Mouse (Mus musculus) hematopoietic stem cell, adult 5-6 weeks (primary cell): ENCODE measurements around the gene Klhl42. TPM values are rescaled to one million over a fixed set of nuclear protein-coding genes. Genes with fewer than 3 reads are reported as not detected.

Source experiments
- ATAC-seq, 2 experiments: fragments of 125-278 bp in 1 of 2; replicated peaks in 1 of 2; 2 replicates each; pipeline ENCODE4 v1.8.0; 2016 to 2017; ENCODE audit warnings: inconsistent platforms in 2 of 2, mild to moderate bottlenecking in 2 of 2, moderate number of reproducible peaks in 2 of 2, low read depth in 1 of 2, moderate TSS enrichment in 1 of 2; ENCODE audit not compliant: low FRiP score in 2 of 2, poor library complexity in 2 of 2, severe bottlenecking in 2 of 2, insufficient read depth in 1 of 2, low TSS enrichment in 1 of 2
- total RNA-seq: library from RNA; stranded (forward); fragments of 172-1452, 232-1000 nt; gene quantifications from 2 replicates; pipeline ENCODE4 v1.2.3, GENCODE M21; 2017

Klhl42 gene
- total RNA-seq, 1 experiment from 2014 or later: 7.7 TPM

DNA sequence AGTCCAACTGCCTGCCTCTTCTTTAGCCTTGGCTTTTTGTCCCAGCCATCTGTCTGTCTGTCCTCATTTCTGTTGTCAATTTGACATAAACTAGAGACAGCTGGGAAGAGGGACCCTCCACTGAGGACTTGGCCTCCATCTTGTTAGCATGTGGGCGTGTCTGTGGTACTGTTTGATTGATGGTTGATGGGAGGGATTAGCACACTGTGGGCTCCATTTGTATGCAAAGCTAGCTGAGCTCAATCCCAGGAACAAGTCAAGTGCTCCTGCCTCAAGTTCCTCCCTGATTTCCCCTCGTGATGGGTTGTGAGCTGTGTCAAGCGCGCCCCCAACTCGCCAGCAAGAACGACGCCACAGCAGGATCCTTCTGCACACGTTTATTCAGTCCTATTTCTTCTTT is 14.3 kb upstream of the Klhl42 start:
- no peak for ATAC-seq

DNA sequence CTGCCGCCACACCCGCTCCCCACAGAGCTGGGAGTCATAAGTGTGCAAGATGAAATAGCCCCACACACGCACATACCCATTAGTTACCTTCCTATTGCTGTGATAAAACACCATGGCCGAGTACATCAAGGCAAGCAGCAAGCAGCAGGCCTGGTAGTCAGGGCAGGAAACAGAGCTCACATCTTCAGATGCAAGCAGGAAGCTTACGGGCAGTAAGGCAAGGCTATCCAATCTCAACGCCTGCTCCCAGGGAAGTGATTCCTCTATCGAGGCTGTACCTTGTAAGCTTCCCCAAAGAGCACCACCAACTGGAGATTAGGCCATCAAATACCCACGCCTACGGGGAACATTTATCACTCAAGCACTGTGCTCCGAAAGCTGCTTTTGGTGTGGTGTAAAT is 11.3 kb upstream of the Klhl42 start:
- ATAC-seq: no peak

DNA sequence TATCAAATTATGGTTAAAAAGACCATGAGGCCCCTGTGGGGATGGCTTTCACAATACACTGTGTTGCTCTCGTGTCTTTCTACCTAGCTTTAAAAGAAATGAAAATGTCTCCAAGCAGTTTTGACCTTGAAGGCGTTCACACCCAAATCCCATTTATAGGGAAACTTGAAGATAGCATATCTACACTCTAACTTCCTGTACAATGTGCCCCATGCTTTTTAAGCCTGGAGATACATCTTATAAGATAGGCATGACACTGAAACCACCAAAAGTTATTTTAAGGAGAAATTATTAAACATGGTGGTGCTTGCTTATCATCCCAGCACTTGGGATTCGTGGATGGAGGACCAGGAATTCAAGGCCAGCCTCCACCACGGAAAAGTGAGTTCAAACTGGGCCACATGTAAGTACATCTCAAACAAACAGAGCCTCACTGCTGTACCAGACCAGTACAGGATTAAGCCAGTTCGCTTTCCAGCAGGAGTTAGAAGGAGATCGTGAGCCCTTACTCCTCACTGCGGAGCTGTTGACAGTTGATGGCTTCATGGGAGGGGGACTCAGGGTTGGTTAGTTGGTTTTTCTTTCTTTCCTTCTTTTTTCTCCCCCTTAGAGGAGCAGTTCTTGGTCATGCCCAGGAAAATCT is 5.7 kb upstream of the Klhl42 start:
- no peak for ATAC-seq

DNA sequence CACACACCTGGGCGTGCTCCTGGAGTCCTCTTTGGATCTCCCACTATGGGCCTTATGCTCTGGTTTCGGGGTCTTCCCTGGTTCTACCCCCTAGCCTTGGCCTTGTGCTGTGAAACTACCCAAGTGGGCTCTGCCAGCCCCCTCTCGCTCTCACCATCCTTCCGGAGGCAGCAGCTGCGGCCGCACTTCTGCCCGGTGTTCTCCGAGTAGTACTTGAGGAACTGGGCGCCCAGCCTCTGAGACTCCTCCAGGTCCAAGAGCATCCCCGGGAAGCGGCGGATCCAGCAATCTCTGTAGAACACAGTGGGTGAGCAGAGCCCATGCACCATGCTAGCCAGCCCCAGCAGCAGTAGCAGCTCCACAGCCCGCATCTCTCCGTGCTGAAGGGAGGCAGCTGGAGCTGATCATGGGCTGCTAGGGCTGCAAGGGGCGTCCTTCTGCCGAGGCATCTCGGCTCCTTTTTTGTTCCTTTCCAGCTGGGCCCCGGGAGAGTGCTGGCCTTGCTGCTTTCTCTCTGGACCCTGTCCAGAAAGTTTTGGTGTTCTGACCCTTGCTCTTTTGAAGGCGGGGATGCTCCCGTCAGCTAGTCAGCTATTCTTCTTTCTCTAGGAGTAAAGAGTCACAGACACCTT is 4.5 kb upstream of the Klhl42 start, which contains the start of gene Mansc4:
Gene Mansc4, minus strand, starts transcription at position 439 of the 632 bp plus-strand sequence.
- peak; percentile 38 to 57; a peak in 3 of 4 replicates for ATAC-seq

DNA sequence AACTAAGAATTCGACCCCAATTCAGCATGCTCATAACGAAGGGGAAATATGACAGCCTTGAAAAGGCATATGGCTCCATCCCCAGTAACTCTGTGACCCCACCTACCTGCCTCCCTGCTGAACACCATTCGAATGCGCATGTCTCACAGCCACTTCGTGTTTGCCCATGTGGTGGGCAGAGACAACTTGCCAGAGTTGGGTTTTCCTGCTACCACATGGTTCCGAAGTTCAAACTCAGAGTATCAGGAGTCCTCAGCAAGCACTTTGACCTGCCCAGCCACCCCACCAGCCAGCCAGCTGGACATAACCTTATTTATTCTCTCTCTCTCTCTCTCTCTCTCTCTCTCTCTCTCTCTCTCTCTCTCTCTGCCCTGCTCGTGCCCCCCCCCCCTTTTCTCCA is 3.4 kb upstream of the Klhl42 start:
- no peak for ATAC-seq

DNA sequence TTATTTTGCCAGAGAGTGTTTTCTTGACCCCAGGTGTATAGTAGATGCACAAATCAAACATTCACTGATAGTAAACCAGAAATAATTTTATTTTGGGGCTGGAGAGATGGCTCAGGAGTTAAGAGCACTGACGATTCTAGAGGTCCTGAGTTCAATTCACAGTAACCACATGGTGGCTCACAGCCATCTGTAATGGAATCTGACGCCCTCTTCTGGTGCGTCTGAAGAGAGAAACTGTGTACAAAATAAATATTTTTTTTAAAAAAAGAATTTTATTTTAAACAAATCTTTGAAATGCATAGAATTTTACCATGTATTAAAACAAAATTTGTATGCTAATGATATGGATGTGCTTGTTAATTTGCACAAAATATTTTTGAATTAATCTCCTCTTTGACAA is 2.7 kb upstream of the Klhl42 start:
- ATAC-seq: no peak

DNA sequence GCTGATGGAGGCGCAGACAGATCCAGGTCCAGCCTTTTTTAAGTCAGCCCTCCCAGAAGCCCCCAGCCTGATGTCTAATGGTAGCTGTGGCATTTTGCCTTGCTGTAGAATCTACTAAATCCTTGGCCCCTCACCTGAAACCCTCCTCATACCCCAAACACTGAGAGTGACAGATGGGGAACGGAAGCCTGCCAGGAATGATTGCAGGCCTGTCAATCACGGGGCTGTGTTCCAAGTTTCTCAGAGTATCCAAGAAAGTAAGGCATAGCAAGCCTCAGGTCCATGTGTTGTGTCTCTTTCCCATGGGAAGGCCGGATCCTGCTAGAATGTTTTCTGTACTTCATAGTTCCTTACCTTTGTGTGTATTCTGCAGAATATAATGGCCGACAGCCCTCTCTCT is 988 bp upstream of the Klhl42 start:
- no peak for ATAC-seq

DNA sequence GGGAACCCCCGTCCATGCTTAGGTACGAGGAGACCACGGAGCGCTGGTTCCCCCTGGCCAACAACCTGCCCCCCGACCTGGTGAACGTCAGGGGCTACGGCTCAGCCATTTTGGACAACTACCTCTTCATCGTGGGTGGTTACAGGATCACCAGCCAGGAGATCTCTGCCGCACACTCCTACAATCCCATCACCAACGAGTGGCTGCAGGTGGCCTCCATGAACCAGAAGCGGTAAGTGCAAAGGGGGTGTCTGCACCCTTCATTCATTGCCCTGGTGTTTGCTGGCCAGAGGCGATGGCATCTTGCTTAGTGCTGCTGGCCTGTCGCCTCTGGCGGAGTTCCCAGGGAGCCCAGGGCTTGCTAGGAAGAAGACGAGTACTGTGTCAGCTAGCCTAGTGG is 957 bp downstream of the Klhl42 start:
- peak; percentile 14 to 23; a peak in 1 of 4 replicates for ATAC-seq

DNA sequence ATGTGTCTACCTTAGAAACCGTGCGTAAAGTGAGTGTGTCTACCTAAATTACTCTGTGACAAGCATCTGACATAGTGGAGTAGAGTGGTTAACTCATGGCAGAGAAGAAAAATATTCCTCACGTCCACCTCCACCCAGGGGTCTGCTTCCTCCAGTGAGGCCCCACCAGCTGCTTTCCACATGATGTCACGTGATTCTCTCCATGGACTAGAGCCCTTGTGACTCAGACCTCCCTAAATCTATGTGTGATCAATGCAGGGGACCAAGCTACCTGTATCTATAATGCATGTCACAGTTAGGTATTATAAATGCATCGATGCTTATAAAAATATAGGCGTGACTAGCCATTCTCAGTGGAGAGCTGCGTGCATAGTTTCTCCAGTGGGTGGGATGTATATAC is 3.6 kb downstream of the Klhl42 start:
- ATAC-seq: no peak

DNA sequence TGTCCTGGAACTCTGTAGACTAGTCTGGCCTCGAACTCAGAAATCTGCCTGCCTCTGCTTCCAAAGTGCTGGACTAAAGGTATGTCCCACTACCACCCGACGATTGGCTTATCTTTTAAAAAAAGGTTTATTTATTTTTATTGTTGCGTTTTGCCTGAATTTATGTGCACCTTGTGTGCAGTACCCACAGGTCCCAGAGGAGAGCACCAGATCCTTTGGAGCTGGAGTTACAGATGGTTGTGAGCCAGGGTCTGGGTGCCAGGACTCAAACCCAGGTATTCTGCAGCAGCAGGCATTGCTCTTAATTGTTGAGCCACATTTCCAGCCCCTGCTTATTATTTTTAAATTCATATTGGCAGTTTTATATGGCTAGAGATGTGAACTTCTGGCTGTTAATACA is 4.9 kb downstream of the Klhl42 start:
- no peak for ATAC-seq

DNA sequence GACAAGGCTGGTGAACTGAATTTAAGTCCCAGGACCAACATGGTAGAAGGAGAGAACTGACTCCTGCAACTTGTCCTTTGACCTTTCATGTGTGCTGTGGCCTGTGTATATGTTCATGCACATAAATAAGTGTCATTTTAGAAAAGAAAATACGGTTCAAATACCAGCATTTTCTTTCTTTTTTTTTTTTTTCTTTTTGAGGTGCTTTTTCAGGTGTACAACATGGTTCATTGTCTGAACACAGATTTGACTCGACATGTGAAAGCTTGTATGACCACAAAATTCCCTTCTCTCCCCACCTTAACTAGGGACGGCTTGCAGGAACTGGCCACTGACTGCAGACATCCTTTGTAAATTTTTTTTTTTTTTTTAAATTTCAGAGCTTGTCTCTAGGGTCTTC is 5.8 kb downstream of the Klhl42 start:
- no peak for ATAC-seq

DNA sequence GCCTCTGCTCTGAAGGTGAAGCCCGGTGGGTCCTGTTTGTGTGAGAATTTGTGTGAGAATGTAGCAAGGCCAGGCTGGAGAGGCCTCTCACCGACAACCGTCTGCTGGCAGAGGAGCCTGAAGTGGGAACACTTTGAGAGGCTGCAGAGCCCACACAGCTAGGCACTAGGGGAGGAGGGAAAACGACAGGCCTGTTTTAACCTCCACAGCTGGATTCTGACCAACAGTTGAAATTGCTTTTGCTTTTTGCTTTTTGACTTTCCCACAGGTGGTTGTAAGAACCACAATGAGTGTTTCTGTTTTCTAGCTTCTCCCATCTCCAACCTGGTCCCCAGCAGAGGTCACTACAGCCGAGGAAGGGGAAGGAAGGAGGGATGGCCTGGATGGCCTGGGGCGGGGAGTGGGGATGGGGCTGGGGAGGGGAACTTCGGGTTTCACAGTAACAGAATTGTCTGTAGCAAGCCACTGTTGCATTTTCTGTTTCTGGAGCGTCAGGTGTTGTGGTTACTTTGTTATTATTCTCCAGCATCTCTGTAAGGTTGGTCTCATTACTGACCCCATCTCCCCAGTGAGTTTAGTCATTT is 6.3 kb downstream of the Klhl42 start:
- ATAC-seq: 0 out of 4 replicates have a peak, but pooled peaks of 1 of the 2 experiments have one; percentile 12

DNA sequence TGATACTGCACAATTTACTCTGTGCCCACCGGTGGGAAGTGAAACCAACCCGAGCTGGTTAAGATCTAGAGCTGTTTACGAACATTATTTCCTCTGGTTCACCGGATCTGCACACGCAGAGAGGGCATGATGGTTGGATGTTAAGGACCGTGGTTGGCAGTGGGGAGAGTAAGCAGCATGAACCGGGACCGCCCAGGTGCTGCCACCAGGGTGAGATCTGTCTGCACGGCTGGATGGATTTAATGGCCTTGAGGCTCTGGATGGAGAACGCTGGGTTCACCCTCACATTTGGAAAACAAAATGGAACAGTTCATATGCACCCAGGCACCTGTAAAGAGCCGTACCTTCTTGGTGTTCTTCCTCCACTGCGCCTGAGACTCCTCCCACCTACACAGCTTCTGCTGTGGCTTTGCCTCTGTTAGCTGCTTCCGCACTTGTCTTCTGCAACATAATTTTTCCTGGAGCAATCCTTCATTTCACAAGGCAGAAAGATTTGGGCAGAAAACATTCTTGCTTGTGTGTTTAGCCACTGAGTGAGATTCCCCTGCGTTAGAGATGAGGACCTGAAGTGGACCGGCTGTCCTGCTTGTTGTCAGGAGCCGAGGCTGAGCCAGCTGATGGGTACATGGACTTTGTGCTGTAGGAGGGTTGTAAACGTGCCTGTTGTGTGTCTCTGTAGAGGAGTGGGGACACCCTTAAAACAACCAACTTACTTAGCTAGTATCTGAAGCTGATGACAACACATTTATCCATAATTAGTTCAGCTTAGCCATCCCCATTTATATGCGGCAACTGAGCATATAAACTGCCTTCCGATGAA is 8.5 kb downstream of the Klhl42 start:
- ATAC-seq: peak; percentile 67 to 83

DNA sequence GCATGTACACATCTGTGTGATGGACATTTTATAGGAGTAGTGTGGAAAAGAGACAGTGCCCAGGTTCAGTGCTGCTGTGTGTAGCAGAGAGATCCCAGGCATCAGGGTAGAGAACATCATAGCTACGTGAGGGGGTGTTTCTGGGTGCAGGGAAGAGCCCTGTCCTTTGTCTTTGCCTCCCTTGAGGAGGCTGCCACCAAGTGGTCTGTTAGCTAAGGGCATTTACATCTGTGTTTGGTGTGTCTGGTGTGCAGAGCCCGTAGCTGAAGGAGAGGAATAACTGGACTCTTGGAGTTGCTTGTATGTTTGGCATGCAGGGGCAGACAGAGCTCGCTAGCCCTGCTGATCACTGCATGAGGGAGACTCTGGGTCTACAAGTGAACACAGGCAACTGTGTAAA is 11.1 kb downstream of the Klhl42 start:
- no peak for ATAC-seq

DNA sequence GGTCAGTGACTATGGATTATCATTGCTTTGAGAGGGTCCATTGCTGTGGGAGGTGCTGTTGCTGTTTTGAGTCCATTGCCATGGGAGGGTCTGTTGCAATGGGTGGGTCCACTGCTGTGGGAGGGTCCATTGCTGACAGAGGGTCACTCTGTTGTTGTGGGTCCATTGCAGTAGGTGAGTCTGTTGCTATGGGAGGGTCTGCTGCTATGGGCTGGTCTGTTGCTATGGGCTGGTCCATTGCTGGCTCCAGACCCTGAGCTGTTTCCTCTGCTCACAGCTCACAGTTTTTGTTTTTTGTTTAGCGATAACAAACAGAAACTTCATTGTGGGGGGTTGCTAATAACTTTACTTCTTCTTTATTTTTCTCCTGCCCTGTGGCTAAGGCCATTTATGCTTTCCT is 14.3 kb downstream of the Klhl42 start:
- no peak for ATAC-seq

DNA sequence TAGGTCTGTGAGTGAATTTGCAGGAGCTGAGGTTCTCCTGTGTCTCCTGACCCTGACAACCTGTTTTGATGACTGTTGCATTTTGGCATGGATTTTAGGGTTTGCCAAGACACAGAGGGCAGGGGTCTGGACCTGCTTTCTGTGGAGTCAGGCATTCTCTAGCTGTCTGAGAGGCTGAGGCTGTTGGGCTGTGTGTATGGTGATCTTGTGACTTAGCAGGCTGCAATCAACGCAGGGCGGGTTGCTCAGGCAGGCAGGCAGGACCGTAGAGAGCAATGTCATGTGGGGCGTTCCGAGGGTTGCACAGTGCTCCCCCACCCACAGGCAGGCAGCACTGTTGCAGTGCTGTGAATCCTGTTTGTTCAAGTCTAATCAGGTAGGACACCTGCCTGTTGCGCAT is 15.5 kb downstream of the Klhl42 start:
- ATAC-seq: no peak

DNA sequence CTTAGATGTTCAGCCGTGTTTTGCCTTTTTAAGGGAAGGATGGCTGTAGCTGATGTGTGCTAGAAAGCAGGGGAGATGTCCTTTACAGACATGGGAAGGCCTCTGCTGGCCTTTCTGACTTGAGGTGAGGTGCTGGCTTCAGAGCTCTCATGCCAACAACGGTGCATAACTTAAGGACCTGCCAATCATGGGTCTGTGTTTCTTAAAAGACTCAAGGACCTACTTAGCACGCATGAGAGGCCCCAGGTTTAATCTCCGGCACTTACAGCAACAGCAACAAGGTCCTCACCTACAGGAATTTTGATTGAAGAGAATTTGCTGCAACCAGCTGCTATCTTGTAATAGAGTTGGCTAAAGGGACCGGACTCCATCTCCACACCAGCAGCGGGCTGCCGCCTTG is 18.1 kb downstream of the Klhl42 start:
- no peak for ATAC-seq

DNA sequence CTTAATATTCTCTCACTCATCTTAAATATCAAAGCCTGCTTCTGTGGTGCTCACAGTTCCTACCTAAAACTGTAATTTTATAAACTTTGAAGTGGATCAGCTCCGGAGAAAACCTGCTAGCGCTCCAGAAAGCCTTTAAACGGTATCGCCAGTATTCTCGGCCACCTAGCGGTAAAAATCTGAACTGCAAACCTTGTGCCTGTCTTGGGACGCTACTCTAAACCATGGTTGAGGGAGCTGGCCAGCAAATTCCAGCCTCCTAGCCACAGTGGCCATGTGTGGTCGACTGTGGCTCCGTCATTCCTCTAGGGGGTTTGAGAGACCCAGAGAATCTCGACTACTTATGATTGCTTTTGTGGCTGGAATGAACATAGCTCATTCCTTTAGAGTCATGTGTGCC is 25.4 kb downstream of the Klhl42 start:
- ATAC-seq: peak; percentile 76 to 85
